Mouse (Mus musculus): ENCODE results near the gene Pradc1.

- no peak for TF ChIP-seq CTCF (IDR thresholded peaks at IDR 0.05; ENCODE audit: low read depth, low read length)
- TF ChIP-seq GATA2 (IDR thresholded peaks at IDR 0.05; ENCODE audit: borderline replicate concordance, low read depth, low read length) = no peak
- TF ChIP-seq TAL1 (conservative IDR thresholded peaks at IDR 0.05; ENCODE audit: low read depth, low read length) = no peak
- no peak for TF ChIP-seq GATA1 (IDR thresholded peaks at IDR 0.05; ENCODE audit: borderline replicate concordance, low read length)
- TF ChIP-seq POLR2AphosphoS5 (IDR thresholded peaks at IDR 0.05; ENCODE audit: insufficient replicate concordance, low read depth, low read length) = no peak
Observed at GRCm38 (mm10) chr6:85433865-85434264, 17.9 kb downstream of the Pradc1 start.

Data from G1E (cell line).